Comparison of ENCODE assay signal across 24 mouse cellular contexts in genomic region chr9:96501217-96501616, GRCm38 (mm10). TPM values are rescaled to one million over a fixed set of nuclear protein-coding genes. Genes with fewer than 3 reads are reported as not detected.
DNase-seq lines count a peak whose midpoint lies in the region; ATAC-seq and TF ChIP-seq lines count a peak whose summit lies in the region.
"Had no signal": no experiment of that assay in that cellular context is flagged by ENCODE, and none has a peak within 500 bp of the region (broad histone marks: within the 10 kb centered on the region; RNA-seq: fewer than 3 reads in every experiment).

No protein-coding gene starts in this region.

- H3K4me1 ChIP-seq in embryonic facial prominence, embryonic 14.5 days (ENCODE audit: control insufficient read depth, insufficient read depth, low read length): peaks cover 2% of the 10 kb centered on the region
- peaks cover 31% of the 10 kb centered on the region for H3K4me1 ChIP-seq in embryonic facial prominence, embryonic 10.5 days
- H3K4me1 ChIP-seq in lung, postnatal 0 days (ENCODE audit: insufficient read depth, low read depth, low read length): no peaks in the 10 kb centered on the region
- peaks cover 9% of the 10 kb centered on the region for H3K4me1 ChIP-seq in stomach, embryonic 16.5 days (ENCODE audit: control insufficient read depth, insufficient read depth, low read length)
- H3K4me1 ChIP-seq in stomach, postnatal 0 days (replicated peaks; ENCODE audit: control insufficient read depth, insufficient read depth): no peaks in the 10 kb centered on the region
- H3K4me1 ChIP-seq: heart, embryonic 13.5 days had no signal

- H3K27me3 ChIP-seq in embryonic facial prominence, embryonic 14.5 days (replicated peaks; ENCODE audit: control insufficient read depth, insufficient read depth, low read length): no peaks in the 10 kb centered on the region
- H3K27me3 ChIP-seq in embryonic facial prominence, embryonic 10.5 days (replicated peaks; ENCODE audit: low read depth, poor library complexity, severe bottlenecking): no peaks in the 10 kb centered on the region
- no peaks in the 10 kb centered on the region for H3K27me3 ChIP-seq in lung, postnatal 0 days (replicated peaks; ENCODE audit: insufficient read depth, low read length)
- no peaks in the 10 kb centered on the region for H3K27me3 ChIP-seq in stomach, embryonic 16.5 days (ENCODE audit: control insufficient read depth, insufficient read depth, low read length)
- H3K27me3 ChIP-seq in stomach, postnatal 0 days (ENCODE audit: control insufficient read depth, insufficient read depth, low read length): no peaks in the 10 kb centered on the region
- H3K27me3 ChIP-seq: embryonic facial prominence, embryonic 13.5 days; forebrain, embryonic 13.5 days; heart, embryonic 13.5 days; hindbrain, embryonic 15.5 days; Patski had no signal

- H3K4me2 ChIP-seq in embryonic facial prominence, embryonic 14.5 days (ENCODE audit: low read depth, low read length): no peak overlapping the region
- no peak overlapping the region for H3K4me2 ChIP-seq in lung, postnatal 0 days (replicated peaks; ENCODE audit: low read depth, low read length)
- H3K4me2 ChIP-seq in stomach, embryonic 16.5 days (ENCODE audit: low read depth, low read length): no peak overlapping the region
- no peak overlapping the region for H3K4me2 ChIP-seq in stomach, postnatal 0 days (replicated peaks; ENCODE audit: low read depth)
- H3K4me2 ChIP-seq: embryonic facial prominence, embryonic 13.5 days; forebrain, embryonic 13.5 days; heart, embryonic 13.5 days; hindbrain, embryonic 15.5 days had no signal

- WGBS in embryonic facial prominence, embryonic 14.5 days: 54% methylated on average over 7 of the region's 7 CpGs
- 77% methylated on average over 7 of the region's 7 CpGs for WGBS in embryonic facial prominence, embryonic 10.5 days
- 62% methylated on average over 7 of the region's 7 CpGs for WGBS in lung, postnatal 0 days
- WGBS in stomach, embryonic 16.5 days: 34% methylated on average over 7 of the region's 7 CpGs
- 25% methylated on average over 7 of the region's 7 CpGs for WGBS in stomach, postnatal 0 days

- peaks cover 7% of the 10 kb centered on the region; the same call in 1 of the 2 replicates for H3K9me3 ChIP-seq in embryonic facial prominence, embryonic 14.5 days (ENCODE audit: control insufficient read depth, low read length)
- peaks cover 7% of the 10 kb centered on the region; the same call in 1 of the 2 replicates for H3K9me3 ChIP-seq in embryonic facial prominence, embryonic 10.5 days
- no peaks in the 10 kb centered on the region for H3K9me3 ChIP-seq in lung, postnatal 0 days (ENCODE audit: low read length)
- no peaks in the 10 kb centered on the region for H3K9me3 ChIP-seq in stomach, embryonic 16.5 days (replicated peaks; ENCODE audit: control insufficient read depth, low read length)
- no peaks in the 10 kb centered on the region for H3K9me3 ChIP-seq in stomach, postnatal 0 days (ENCODE audit: control insufficient read depth, low read length)
- H3K9me3 ChIP-seq: embryonic facial prominence, embryonic 13.5 days; forebrain, embryonic 13.5 days; hindbrain, embryonic 15.5 days had no signal

- H3K27ac ChIP-seq in embryonic facial prominence, embryonic 14.5 days (replicated peaks; ENCODE audit: low read depth, low read length): no peak overlapping the region
- H3K27ac ChIP-seq in embryonic facial prominence, embryonic 10.5 days (replicated peaks): no peak overlapping the region
- H3K27ac ChIP-seq in lung, postnatal 0 days (ENCODE audit: low read length): no peak overlapping the region
- peak overlapping the region; percentile 6; the same call in 1 of the 2 replicates for H3K27ac ChIP-seq in stomach, embryonic 16.5 days (ENCODE audit: low read length)
- no peak overlapping the region for H3K27ac ChIP-seq in stomach, postnatal 0 days (replicated peaks)
- H3K27ac ChIP-seq: embryonic facial prominence, embryonic 13.5 days; forebrain, embryonic 13.5 days; heart, embryonic 13.5 days; hindbrain, embryonic 15.5 days had no signal

- no peak overlapping the region for H3K9ac ChIP-seq in embryonic facial prominence, embryonic 14.5 days (ENCODE audit: low read depth, low read length)
- no peak overlapping the region for H3K9ac ChIP-seq in lung, postnatal 0 days (replicated peaks; ENCODE audit: low read depth)
- H3K9ac ChIP-seq in stomach, embryonic 16.5 days (ENCODE audit: low read length): no peak overlapping the region
- H3K9ac ChIP-seq in stomach, postnatal 0 days (ENCODE audit: low read length): no peak overlapping the region
- H3K9ac ChIP-seq: embryonic facial prominence, embryonic 13.5 days; forebrain, embryonic 13.5 days; forebrain, postnatal 0 days; heart, embryonic 13.5 days; hindbrain, embryonic 15.5 days had no signal

- no peak for ATAC-seq in embryonic facial prominence, embryonic 14.5 days (ENCODE audit: low read depth)
- no peak for ATAC-seq in lung, postnatal 0 days
- no peak for ATAC-seq in stomach, embryonic 16.5 days (ENCODE audit: insufficient read depth, low FRiP score)
- ATAC-seq in stomach, postnatal 0 days (ENCODE audit: low FRiP score, low TSS enrichment): no peak
- ATAC-seq: activated CD4-positive, CD25-positive, alpha-beta regulatory T cell, adult 4 months; CD4-positive, CD25-positive, alpha-beta regulatory T cell, adult 4 months; forebrain, embryonic 13.5 days; forebrain, postnatal 0 days; Patski had no signal

- H3K4me3 ChIP-seq in embryonic facial prominence, embryonic 14.5 days (ENCODE audit: low read depth, low read length): no peak overlapping the region
- no peak overlapping the region for H3K4me3 ChIP-seq in embryonic facial prominence, embryonic 10.5 days
- H3K4me3 ChIP-seq in lung, postnatal 0 days (ENCODE audit: low read depth, low read length): no peak overlapping the region
- H3K4me3 ChIP-seq in stomach, embryonic 16.5 days (replicated peaks; ENCODE audit: low read length): no peak overlapping the region
- H3K4me3 ChIP-seq in stomach, postnatal 0 days (ENCODE audit: low read depth, low read length): no peak overlapping the region
- H3K4me3 ChIP-seq: embryonic facial prominence, embryonic 13.5 days; forebrain, embryonic 13.5 days; heart, embryonic 13.5 days; hindbrain, embryonic 15.5 days had no signal

- no peak for TF ChIP-seq CTCF in lung, postnatal 0 days (IDR thresholded peaks at IDR 0.05)
- TF ChIP-seq CTCF in stomach, postnatal 0 days (IDR thresholded peaks at IDR 0.05; ENCODE audit: low read depth): no peak

- DNase-seq in embryonic facial prominence, embryonic 14.5 days (ENCODE audit: low spot score): peak; percentile 36
- DNase-seq in embryonic facial prominence, embryonic 10.5 days (ENCODE audit: low spot score): no peak
- DNase-seq in lung, postnatal 0 days (ENCODE audit: low spot score): peak; percentile 35
- DNase-seq in lung, postnatal 4 days: no peak
- no peak for DNase-seq in stomach, postnatal 0 days (ENCODE audit: low spot score)
- no peak for DNase-seq in adrenal gland, adult 8-10 months
- DNase-seq: adrenal gland, postnatal 25 days; B cell, adult 2 months; cerebellum, adult 8-10 months; cerebellum, postnatal 14 days; forebrain, postnatal 0 days; gastrocnemius, postnatal 36 days; heart, adult 11 months; heart, postnatal 36 days had no signal

- no peaks in the 10 kb centered on the region for H3K36me3 ChIP-seq in embryonic facial prominence, embryonic 14.5 days (ENCODE audit: control insufficient read depth, insufficient read depth, low read length)
- no peaks in the 10 kb centered on the region for H3K36me3 ChIP-seq in embryonic facial prominence, embryonic 10.5 days (replicated peaks)
- no peaks in the 10 kb centered on the region for H3K36me3 ChIP-seq in lung, postnatal 0 days (ENCODE audit: insufficient read depth, low read length)
- no peaks in the 10 kb centered on the region for H3K36me3 ChIP-seq in stomach, embryonic 16.5 days (ENCODE audit: control insufficient read depth, insufficient read depth, low read length)
- H3K36me3 ChIP-seq in stomach, postnatal 0 days (ENCODE audit: control insufficient read depth, insufficient read depth, low read length): no peaks in the 10 kb centered on the region
- H3K36me3 ChIP-seq: embryonic facial prominence, embryonic 13.5 days; heart, embryonic 13.5 days; hindbrain, embryonic 15.5 days had no signal

- no peak for TF ChIP-seq EP300 in lung, postnatal 0 days (IDR thresholded peaks at IDR 0.05)
- TF ChIP-seq EP300 in stomach, postnatal 0 days (optimal IDR thresholded peaks at IDR 0.05): no peak

RNA-seq across cellular contexts. Expression of gene Rnf7, which starts 22.7 kb away (rescaled TPM):
- polyA plus RNA-seq in embryonic facial prominence, embryonic 14.5 days (2014; fragmentation: Nextera tagmentation; extraction: Ambion mirVana): 273 and 278 TPM in 2 replicates
- polyA plus RNA-seq in embryonic facial prominence, embryonic 10.5 days (2016; fragmentation: Nextera tagmentation; extraction: Ambion mirVana): 264 and 272 TPM in 2 replicates
- polyA plus RNA-seq in lung, postnatal 0 days (2015; fragmentation: Nextera tagmentation; extraction: Ambion mirVana): 160 and 168 TPM in 2 replicates
- 180 TPM in 2 replicates for polyA plus RNA-seq in stomach, embryonic 16.5 days (2015; fragmentation: Nextera tagmentation; extraction: Ambion mirVana)
- polyA plus RNA-seq in stomach, postnatal 0 days (2015; fragmentation: Nextera tagmentation; extraction: Ambion mirVana): 163 and 169 TPM in 2 replicates
- 10 to 100 TPM; 71.2 to 80.5 (median 77.9) TPM for total RNA-seq in adrenal gland, adult 8-10 months (2022)

RNA-seq across cellular contexts. Expression of gene Gm28729, which starts 23.8 kb away (rescaled TPM):
- 0.13 and 0.64 TPM in 2 replicates for polyA plus RNA-seq in embryonic facial prominence, embryonic 14.5 days (2014; fragmentation: Nextera tagmentation; extraction: Ambion mirVana)
- polyA plus RNA-seq in embryonic facial prominence, embryonic 10.5 days (2016; fragmentation: Nextera tagmentation; extraction: Ambion mirVana): not detected in 2 replicates
- polyA plus RNA-seq in lung, postnatal 0 days (2015; fragmentation: Nextera tagmentation; extraction: Ambion mirVana): 2.7 and 4.4 TPM in 2 replicates
- polyA plus RNA-seq in stomach, embryonic 16.5 days (2015; fragmentation: Nextera tagmentation; extraction: Ambion mirVana): not detected in 2 replicates
- not detected in 2 replicates for polyA plus RNA-seq in stomach, postnatal 0 days (2015; fragmentation: Nextera tagmentation; extraction: Ambion mirVana)
- total RNA-seq in adrenal gland, adult 8-10 months (2022): under 1 TPM in 1 of 4 experiments, not detected in 3; 0.13 TPM
- total RNA-seq: adrenal gland, postnatal 25 days; common myeloid progenitor, adult 5-6 weeks; heart, postnatal 36 days had no signal
- polyA plus RNA-seq: activated CD4-positive, CD25-positive, alpha-beta regulatory T cell, adult 4 months; CD4-positive, CD25-positive, alpha-beta regulatory T cell, adult 4 months; embryonic facial prominence, embryonic 13.5 days; heart, embryonic 13.5 days; heart, postnatal 0 days; Patski had no signal

Comparison
In these comparisons a context has a peak if more than half of its experiments do, and no peak if none do; other contexts are left out.
1. DNase-seq: peak in embryonic facial prominence, embryonic 14.5 days (single experiment) and lung, postnatal 0 days (single experiment); none in embryonic facial prominence, embryonic 10.5 days (single experiment), lung, postnatal 4 days (0 of 2), stomach, postnatal 0 days (single experiment) and adrenal gland, adult 8-10 months (single experiment).